Comparison of ENCODE assay signal across 8 mouse cellular contexts in the genomic region with DNA sequence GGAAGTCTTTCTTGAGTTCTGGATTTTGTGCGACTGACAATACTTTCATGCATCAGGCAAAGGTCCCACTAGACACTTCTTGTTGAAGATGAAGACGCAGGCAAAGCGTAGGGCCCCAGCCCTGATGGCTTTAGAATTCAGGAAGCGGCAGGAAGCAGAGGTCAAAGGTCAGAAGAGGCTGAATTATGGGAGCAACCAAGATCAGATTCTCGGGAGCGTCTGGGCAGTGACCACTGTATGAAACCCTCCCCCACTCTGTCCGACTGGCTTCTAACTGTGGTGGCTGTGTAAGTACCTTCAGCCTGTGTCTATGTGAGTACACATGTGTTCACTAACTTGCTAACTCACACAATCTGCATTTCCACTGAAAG.
DNase-seq lines count a peak whose midpoint lies in the region; ATAC-seq lines count a peak whose summit lies in the region.
"Had no signal": no experiment of that assay in that cellular context is flagged by ENCODE, and none has a peak within 500 bp of the region (broad histone marks: within the 10 kb centered on the region; RNA-seq: fewer than 3 reads in every experiment).

No protein-coding gene starts in this region.

- no peak overlapping the region for H3K4me3 ChIP-seq in lung, embryonic 16.5 days (ENCODE audit: low read length)
- no peak overlapping the region for H3K4me3 ChIP-seq in embryonic facial prominence, embryonic 12.5 days
- no peak overlapping the region for H3K4me3 ChIP-seq in intestine, embryonic 14.5 days (ENCODE audit: low read depth, low read length)
- H3K4me3 ChIP-seq in stomach, embryonic 14.5 days (ENCODE audit: low read depth, low read length) = no peak overlapping the region

- H3K4me2 ChIP-seq in lung, embryonic 16.5 days (ENCODE audit: low read depth, low read length) = no peak overlapping the region
- H3K4me2 ChIP-seq in embryonic facial prominence, embryonic 12.5 days (replicated peaks) = no peak overlapping the region
- no peak overlapping the region for H3K4me2 ChIP-seq in intestine, embryonic 14.5 days (ENCODE audit: low read length)
- no peak overlapping the region for H3K4me2 ChIP-seq in stomach, embryonic 14.5 days (replicated peaks; ENCODE audit: low read depth, low read length)

- H3K27ac ChIP-seq in lung, embryonic 16.5 days (ENCODE audit: low read length) = peak overlapping the region; percentile 53; the same call in 1 of the 2 replicates
- 0 out of 2 replicates have a peak overlapping the region, but pooled peaks have one; percentile 17 for H3K27ac ChIP-seq in embryonic facial prominence, embryonic 12.5 days
- H3K27ac ChIP-seq in intestine, embryonic 14.5 days (ENCODE audit: low read depth) = 0 out of 2 replicates have a peak overlapping the region, but pooled peaks have one; percentile 49
- H3K27ac ChIP-seq in stomach, embryonic 14.5 days (ENCODE audit: low read length) = 0 out of 2 replicates have a peak overlapping the region, but pooled peaks have one; percentile 72

- 50% methylated on average over 7 of the region's 7 CpGs for WGBS in lung, embryonic 16.5 days
- WGBS in embryonic facial prominence, embryonic 12.5 days = 30% methylated on average over 7 of the region's 7 CpGs
- 38% methylated on average over 7 of the region's 7 CpGs for WGBS in intestine, embryonic 14.5 days
- WGBS in stomach, embryonic 14.5 days = 39% methylated on average over 7 of the region's 7 CpGs

- DNase-seq in lung, postnatal 36 days = no peak
- DNase-seq in intestine, embryonic 14.5 days (ENCODE audit: low spot score) = no peak
- no peak for DNase-seq in MN1 (ENCODE audit: low spot score)
- no peak for DNase-seq in gastrocnemius, postnatal 25 days
- DNase-seq: adrenal gland, postnatal 36 days had no signal

- no peak for ATAC-seq in lung, embryonic 16.5 days (ENCODE audit: low read depth)
- no peak for ATAC-seq in embryonic facial prominence, embryonic 12.5 days (ENCODE audit: insufficient number of reproducible peaks, insufficient read depth, low FRiP score, low TSS enrichment)
- ATAC-seq in intestine, embryonic 14.5 days (replicated peaks; ENCODE audit: low FRiP score, low TSS enrichment, low read depth) = peak; percentile 25; the same call in 1 of the 2 replicates
- ATAC-seq in stomach, embryonic 14.5 days (ENCODE audit: insufficient number of reproducible peaks, insufficient read depth, low FRiP score, low read depth) = 0 out of 2 replicates have a peak, but pooled peaks have one; percentile 26

- no peaks in the 10 kb centered on the region for H3K36me3 ChIP-seq in lung, embryonic 16.5 days (ENCODE audit: control insufficient read depth, insufficient read depth, low read length)
- H3K36me3 ChIP-seq in embryonic facial prominence, embryonic 12.5 days = no peaks in the 10 kb centered on the region
- H3K36me3 ChIP-seq in intestine, embryonic 14.5 days (ENCODE audit: control insufficient read depth, insufficient read depth, low read length) = no peaks in the 10 kb centered on the region
- H3K36me3 ChIP-seq in stomach, embryonic 14.5 days (ENCODE audit: control insufficient read depth, insufficient read depth, low read length) = no peaks in the 10 kb centered on the region

- no peaks in the 10 kb centered on the region for H3K9me3 ChIP-seq in lung, embryonic 16.5 days (ENCODE audit: control insufficient read depth, low read length)
- H3K9me3 ChIP-seq in embryonic facial prominence, embryonic 12.5 days = no peaks in the 10 kb centered on the region
- no peaks in the 10 kb centered on the region for H3K9me3 ChIP-seq in intestine, embryonic 14.5 days (ENCODE audit: control insufficient read depth, low read length)
- H3K9me3 ChIP-seq in stomach, embryonic 14.5 days (ENCODE audit: control insufficient read depth, low read depth, low read length) = no peaks in the 10 kb centered on the region

- H3K9ac ChIP-seq in lung, embryonic 16.5 days (ENCODE audit: low read length) = no peak overlapping the region
- no peak overlapping the region for H3K9ac ChIP-seq in embryonic facial prominence, embryonic 12.5 days
- no peak overlapping the region for H3K9ac ChIP-seq in intestine, embryonic 14.5 days (ENCODE audit: low read length)
- no peak overlapping the region for H3K9ac ChIP-seq in stomach, embryonic 14.5 days (replicated peaks; ENCODE audit: low read depth, low read length)

- H3K27me3 ChIP-seq in lung, embryonic 16.5 days (ENCODE audit: control insufficient read depth, insufficient read depth, low read depth, low read length) = no peaks in the 10 kb centered on the region
- no peaks in the 10 kb centered on the region for H3K27me3 ChIP-seq in embryonic facial prominence, embryonic 12.5 days
- no peaks in the 10 kb centered on the region for H3K27me3 ChIP-seq in intestine, embryonic 14.5 days (replicated peaks; ENCODE audit: control insufficient read depth, insufficient read depth, low read length)
- no peaks in the 10 kb centered on the region for H3K27me3 ChIP-seq in stomach, embryonic 14.5 days (ENCODE audit: control insufficient read depth, insufficient read depth, low read length)

- peaks cover 9% of the 10 kb centered on the region for H3K4me1 ChIP-seq in lung, embryonic 16.5 days (replicated peaks; ENCODE audit: control insufficient read depth, insufficient read depth, low read length)
- H3K4me1 ChIP-seq in embryonic facial prominence, embryonic 12.5 days = peaks cover 36% of the 10 kb centered on the region
- peaks cover 6% of the 10 kb centered on the region; the same call in 1 of the 2 replicates for H3K4me1 ChIP-seq in intestine, embryonic 14.5 days (replicated peaks; ENCODE audit: control insufficient read depth, insufficient read depth, low read length)
- H3K4me1 ChIP-seq in stomach, embryonic 14.5 days (ENCODE audit: control insufficient read depth, insufficient read depth, low read length) = no peaks in the 10 kb centered on the region; the same call in 1 of the 2 replicates

Comparison
In these comparisons a context has a peak if more than half of its experiments do, and no peak if none do; other contexts are left out.
1. ATAC-seq: peak in intestine, embryonic 14.5 days (single experiment) and stomach, embryonic 14.5 days (single experiment); none in lung, embryonic 16.5 days (single experiment) and embryonic facial prominence, embryonic 12.5 days (single experiment).
2. H3K27ac ChIP-seq: peak in every context shown above with its lines; median percentile 72 in stomach, embryonic 14.5 days; 53 in lung, embryonic 16.5 days; 49 in intestine, embryonic 14.5 days; 17 in embryonic facial prominence, embryonic 12.5 days.